Mouse (Mus musculus) cerebellum, adult 9-11 months (tissue): ENCODE results near the gene Smarcc2.

ENCODE experiments used
- DNase-seq: peaks from one replicate; pipeline ENCODE4 v3.0.0; 2022

The Smarcc2 gene

DNA sequence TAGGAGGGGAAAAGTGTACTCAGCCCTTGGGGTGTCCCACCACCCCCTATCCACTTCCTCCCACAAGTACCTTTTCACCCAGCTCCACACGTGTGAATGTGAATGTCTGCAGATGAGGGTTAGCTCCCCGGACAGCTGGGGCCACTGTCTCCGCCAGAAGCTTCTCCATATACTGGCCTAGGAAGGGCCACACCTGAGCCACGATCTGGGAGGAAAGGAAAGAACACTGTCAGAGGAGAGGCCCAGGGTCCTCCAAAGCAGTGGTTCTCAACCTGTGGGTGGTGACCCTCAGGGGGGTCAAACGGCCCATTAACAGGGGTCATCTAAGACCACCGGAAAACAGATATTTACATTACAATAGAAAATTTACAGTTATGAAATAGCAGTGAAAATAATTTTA is 63.3 kb downstream of the Smarcc2 start:
- no peak for DNase-seq

DNA sequence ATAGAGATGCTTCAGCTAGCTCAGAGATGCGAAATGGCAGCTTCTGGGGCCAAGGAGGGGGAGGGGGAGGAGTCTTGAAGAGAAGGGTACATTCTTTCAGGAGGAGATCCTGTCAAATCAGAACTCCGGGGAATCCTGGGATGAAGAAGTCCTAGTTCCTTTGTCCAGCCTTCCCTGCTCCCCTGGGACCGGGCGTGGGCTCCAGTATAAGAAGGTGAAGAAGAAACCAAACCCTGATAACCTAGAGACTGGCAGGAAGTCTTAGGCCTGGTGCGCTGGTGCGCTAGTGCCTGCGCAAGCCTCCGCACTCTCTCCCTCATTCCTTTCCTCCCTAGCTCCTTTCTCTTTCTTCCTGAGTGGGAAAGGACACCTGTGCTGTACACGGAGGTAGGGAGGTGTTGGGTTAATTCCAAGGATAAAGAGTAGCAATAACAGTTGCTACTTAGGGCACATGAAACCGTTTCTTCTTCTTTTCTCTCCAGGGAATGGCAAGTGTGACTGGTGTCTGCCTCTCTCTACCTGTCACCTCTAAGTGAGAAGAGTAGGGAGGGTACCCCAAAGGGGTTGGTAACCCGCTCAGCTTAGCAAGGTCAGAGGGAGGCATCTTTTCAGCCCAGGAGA is 65.2 kb downstream of the Smarcc2 start:
- no peak for DNase-seq

- peak; percentile 65 for DNase-seq
These were observed 65.9 kb downstream of the Smarcc2 start for GRCm38 (mm10) chr10:128524732-128525662.

- peak; percentile 98 for DNase-seq
These were observed 66.7 kb downstream of the Smarcc2 start, which contains the start of gene Esyt1 for GRCm38 (mm10) chr10:128525671-128526308. Gene Esyt1, minus strand, starts transcription at chr10:128525871.

DNA sequence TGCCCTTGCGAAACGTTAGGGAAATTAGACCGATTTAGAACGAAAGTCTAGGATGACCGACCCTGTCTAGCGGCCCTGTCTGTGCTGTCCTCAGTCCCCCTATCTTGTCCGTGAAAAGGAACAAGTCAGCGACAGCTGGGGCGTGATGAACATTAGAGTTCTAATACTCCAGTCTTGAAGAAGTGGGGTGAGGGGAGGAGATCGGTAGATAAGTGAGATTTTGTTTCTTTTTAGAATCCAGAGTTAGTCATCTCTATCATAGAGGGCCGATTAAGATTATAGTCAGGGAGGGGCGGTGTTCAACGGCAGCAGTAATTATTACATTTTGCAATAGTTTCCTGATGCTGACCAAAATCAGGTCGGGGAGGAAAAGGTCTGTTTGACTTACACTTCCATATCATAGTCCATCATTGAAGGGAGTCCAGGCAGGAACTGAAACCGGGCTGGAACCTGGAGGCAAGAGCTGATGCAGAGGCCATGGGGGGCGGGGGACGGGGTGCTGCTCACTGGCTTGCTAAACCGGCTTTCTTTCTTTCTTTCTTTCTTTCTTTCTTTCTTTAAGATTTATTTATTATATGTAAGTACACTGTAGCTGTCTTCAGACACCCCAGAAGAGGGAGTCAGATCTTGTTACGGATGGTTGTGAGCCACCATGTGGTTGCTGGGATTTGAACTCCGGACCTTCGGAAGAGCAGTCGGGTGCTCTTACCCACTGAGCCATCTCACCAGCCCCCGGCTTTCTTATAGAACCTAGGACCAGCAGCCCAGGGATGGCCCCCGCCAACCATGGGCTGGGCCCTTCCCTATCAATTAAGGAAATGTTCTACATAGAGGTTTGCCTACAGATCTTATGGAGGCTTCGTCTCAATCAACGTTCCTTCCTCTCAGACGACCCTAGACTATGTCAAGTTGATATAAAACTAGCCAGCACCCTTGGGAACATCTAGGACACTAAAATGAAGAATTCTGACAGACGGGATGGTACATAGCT is 67.6 kb downstream of the Smarcc2 start:
- no peak for DNase-seq

GRCm38 (mm10) chr10:128535206-128535605 is 76.2 kb downstream of the Smarcc2 start:
- no peak for DNase-seq

GRCm38 (mm10) chr10:128535624-128536265 is 76.7 kb downstream of the Smarcc2 start:
- no peak for DNase-seq

DNA sequence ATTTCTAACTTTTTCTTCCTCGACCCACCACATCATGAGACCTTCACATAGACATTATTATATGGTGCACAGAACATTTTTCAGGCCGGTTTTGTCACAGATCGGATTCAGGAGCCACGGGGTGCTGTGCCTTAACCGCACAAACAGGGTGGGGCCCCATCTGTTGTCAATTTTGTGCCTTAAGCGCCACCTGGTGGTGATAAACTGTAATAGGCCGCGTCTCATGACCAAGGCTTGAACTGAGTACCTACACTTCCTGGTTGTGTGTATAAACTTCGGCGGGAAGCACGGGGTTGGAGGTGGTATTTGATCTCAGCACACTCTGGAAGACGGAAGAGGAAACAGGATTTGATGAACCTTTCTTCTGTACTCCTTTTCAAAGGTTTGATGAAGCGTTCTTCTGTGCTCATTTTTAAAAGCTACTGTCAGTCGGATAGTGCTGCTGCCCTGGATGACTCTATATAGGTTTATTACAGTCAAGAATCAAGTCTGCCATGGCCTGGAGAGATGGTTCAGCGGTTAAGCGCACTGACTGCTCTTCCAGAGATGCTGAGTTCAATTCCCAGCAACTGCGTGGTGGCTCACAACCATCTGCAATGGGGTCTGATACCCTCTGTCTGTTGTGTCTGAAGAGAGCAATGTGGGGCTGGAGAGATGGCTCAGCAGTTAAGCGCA is 77.4 kb downstream of the Smarcc2 start:
- DNase-seq: peak; percentile 89

DNA sequence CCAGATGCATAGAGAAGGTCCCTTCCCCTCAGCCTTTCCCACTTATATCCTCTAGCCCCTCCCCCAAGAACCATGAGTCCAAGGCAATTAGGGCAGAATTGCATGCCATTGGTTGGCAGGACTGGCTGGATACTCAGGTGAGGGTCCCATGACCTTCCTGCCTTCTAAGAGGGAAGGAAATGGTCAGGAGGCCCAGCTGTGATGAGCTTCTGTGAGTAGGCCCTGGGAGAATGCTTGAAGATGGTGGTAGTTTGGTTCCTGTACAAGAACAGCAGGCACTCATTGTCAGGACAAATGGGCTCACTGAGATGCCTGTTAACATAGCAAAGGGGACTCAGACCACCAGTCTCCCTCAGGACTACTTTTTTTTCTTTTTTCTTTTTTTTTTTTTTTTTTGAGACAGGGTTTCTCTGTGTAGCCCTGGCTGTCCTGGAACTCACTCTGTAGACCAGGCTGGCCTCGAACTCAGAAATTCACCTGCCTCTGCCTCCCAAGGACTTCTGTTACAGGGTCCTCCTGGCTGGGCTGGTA is 79.4 kb downstream of the Smarcc2 start:
- DNase-seq: no peak
